Mouse (Mus musculus): Measurements from ENCODE around the gene Nr1h3.

DNA sequence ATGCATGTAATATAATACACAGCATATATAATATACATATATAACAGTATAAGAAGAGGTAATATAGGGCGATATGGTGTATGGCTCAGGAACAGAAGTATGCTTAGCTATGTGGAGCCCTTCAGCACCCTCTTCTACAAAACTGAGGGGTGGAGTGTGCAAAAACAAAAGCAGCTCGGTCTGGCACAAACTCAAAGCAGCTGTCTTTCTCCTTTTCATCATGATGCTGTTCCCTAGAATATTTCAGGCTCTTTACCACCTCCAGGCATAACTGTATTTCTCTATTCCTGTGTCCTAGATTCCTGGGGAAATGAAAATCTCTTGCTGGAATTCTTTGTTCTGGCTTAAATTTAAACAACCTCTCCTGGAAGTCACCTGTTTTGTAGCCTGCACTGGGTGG, 27.1 kb upstream of the Nr1h3 start:
- TF ChIP-seq TAL1 (conservative IDR thresholded peaks at IDR 0.05; ENCODE audit: low read depth, low read length) = no peak
- no peak for TF ChIP-seq CTCF (IDR thresholded peaks at IDR 0.05; ENCODE audit: low read depth, low read length)
- no peak for TF ChIP-seq POLR2AphosphoS5 (IDR thresholded peaks at IDR 0.05; ENCODE audit: insufficient replicate concordance, low read depth, low read length)
- no peak for TF ChIP-seq GATA1 (IDR thresholded peaks at IDR 0.05; ENCODE audit: borderline replicate concordance, low read length)
- TF ChIP-seq GATA2 (IDR thresholded peaks at IDR 0.05; ENCODE audit: borderline replicate concordance, low read depth, low read length) = no peak

All from G1E (cell line).